Mouse (Mus musculus): ENCODE measurements around the gene Zfp866. TPM values are rescaled to one million over a fixed set of nuclear protein-coding genes. Genes with fewer than 3 reads are reported as not detected.

Zfp866 gene
- polyA plus RNA-seq, 1 experiment from 2014 or later: 38.2 TPM

GRCm38 (mm10) chr8:69794096-69794495 lies 3.1 kb upstream of the Zfp866 start:
- H3K9ac ChIP-seq: peak overlapping the region; percentile 4; the same call in 1 of the 2 replicates
- no peak for ATAC-seq (ENCODE audit: low FRiP score, low read depth)
- WGBS: 93% methylated on average over 3 of the region's 3 CpGs

GRCm38 (mm10) chr8:69793666-69794065 lies 2.7 kb upstream of the Zfp866 start:
- Histone ChIP-seq H3K27ac (no peak overlapping the region), H3K9me3 (no peaks in the 10 kb centered on the region), H3K36me3 (peaks cover 59% of the 10 kb centered on the region), H3K4me2 (replicated peaks) (no peak overlapping the region), H3K4me3 (no peak overlapping the region), H3K27me3 (no peaks in the 10 kb centered on the region), H3K9ac (no peak overlapping the region; the same call in 1 of the 2 replicates), H3K4me1 (peaks cover 25% of the 10 kb centered on the region)
- no peak for ATAC-seq (ENCODE audit: low FRiP score, low read depth)
- 93% methylated on average over 4 of the region's 4 CpGs for WGBS

More at GRCm38 (mm10) chr8:69794096-69794495, 3.1 kb upstream of the Zfp866 start:
- H3K27ac ChIP-seq: no peak overlapping the region
- no peaks in the 10 kb centered on the region for H3K9me3 ChIP-seq
- H3K27me3 ChIP-seq: no peaks in the 10 kb centered on the region
- H3K4me2 ChIP-seq (replicated peaks): no peak overlapping the region
- H3K36me3 ChIP-seq: peaks cover 63% of the 10 kb centered on the region
- H3K4me1 ChIP-seq: peaks cover 25% of the 10 kb centered on the region
- H3K4me3 ChIP-seq: no peak overlapping the region

GRCm38 (mm10) chr8:69791415-69792068 lies 564 bp upstream of the Zfp866 start:
- Histone ChIP-seq H3K36me3 (peaks cover 38% of the 10 kb centered on the region), H3K9ac (peak overlapping the region; percentile 98), H3K27me3 (no peaks in the 10 kb centered on the region), H3K4me1 (peaks cover 25% of the 10 kb centered on the region), H3K27ac (peak overlapping the region; percentile 92), H3K4me3 (peak overlapping the region; percentile 100), H3K9me3 (no peaks in the 10 kb centered on the region), H3K4me2 (replicated peaks) (peak overlapping the region; percentile 82)
- peak; percentile 77 for ATAC-seq (ENCODE audit: low FRiP score, low read depth)
- WGBS: under 1% methylated on average over 48 of the region's 48 CpGs

GRCm38 (mm10) chr8:69790364-69790763 lies 614 bp downstream of the Zfp866 start:
- H3K36me3 ChIP-seq: peaks cover 26% of the 10 kb centered on the region
- H3K27me3 ChIP-seq: no peaks in the 10 kb centered on the region
- H3K9me3 ChIP-seq: no peaks in the 10 kb centered on the region
- H3K4me1 ChIP-seq: peaks cover 25% of the 10 kb centered on the region
- H3K4me2 ChIP-seq (replicated peaks): peak overlapping the region; percentile 82
- ATAC-seq (ENCODE audit: low FRiP score, low read depth): peak; percentile 29; the same call in 1 of the 2 replicates
- WGBS: 31% methylated on average over 11 of the region's 11 CpGs
- peak overlapping the region; percentile 92; the same call in 1 of the 2 replicates for H3K27ac ChIP-seq
- H3K9ac ChIP-seq: peak overlapping the region; percentile 98
- H3K4me3 ChIP-seq: peak overlapping the region; percentile 100

- 71% methylated on average over 5 of the region's 5 CpGs for WGBS
- Histone ChIP-seq H3K9me3 (no peaks in the 10 kb centered on the region), H3K36me3 (peaks cover 20% of the 10 kb centered on the region), H3K4me1 (peaks cover 25% of the 10 kb centered on the region), H3K4me3 (peak overlapping the region; percentile 100), H3K27me3 (no peaks in the 10 kb centered on the region), H3K27ac (no peak overlapping the region), H3K4me2 (replicated peaks) (peak overlapping the region; percentile 82), H3K9ac (no peak overlapping the region)
- ATAC-seq (ENCODE audit: low FRiP score, low read depth): no peak
Measured at GRCm38 (mm10) chr8:69789731-69790130, 1.2 kb downstream of the Zfp866 start.

GRCm38 (mm10) chr8:69789105-69789504 lies 1.9 kb downstream of the Zfp866 start:
- Histone ChIP-seq H3K4me1 (peaks cover 25% of the 10 kb centered on the region), H3K9me3 (no peaks in the 10 kb centered on the region), H3K4me2 (replicated peaks) (no peak overlapping the region), H3K36me3 (peaks cover 13% of the 10 kb centered on the region), H3K9ac (no peak overlapping the region), H3K27me3 (no peaks in the 10 kb centered on the region), H3K4me3 (no peak overlapping the region), H3K27ac (no peak overlapping the region)
- ATAC-seq (ENCODE audit: low FRiP score, low read depth): no peak
- WGBS: 92% methylated on average over 5 of the region's 5 CpGs

- Histone ChIP-seq H3K9ac (no peak overlapping the region), H3K27me3 (no peaks in the 10 kb centered on the region), H3K4me2 (replicated peaks) (no peak overlapping the region), H3K4me3 (no peak overlapping the region), H3K36me3 (no peaks in the 10 kb centered on the region; the same call in 1 of the 2 replicates), H3K27ac (no peak overlapping the region), H3K4me1 (peaks cover 20% of the 10 kb centered on the region), H3K9me3 (no peaks in the 10 kb centered on the region)
- WGBS: 69% methylated on average over 10 of the region's 12 CpGs
- no peak for ATAC-seq (ENCODE audit: low FRiP score, low read depth)
Measured at GRCm38 (mm10) chr8:69777111-69777510, 13.9 kb downstream of the Zfp866 start.

- no peak overlapping the region for H3K9ac ChIP-seq
- peaks cover 27% of the 10 kb centered on the region for H3K4me1 ChIP-seq
- H3K27ac ChIP-seq: no peak overlapping the region; the same call in 1 of the 2 replicates
- 48% methylated on average over 2 of the region's 2 CpGs for WGBS
- no peaks in the 10 kb centered on the region for H3K9me3 ChIP-seq
- H3K27me3 ChIP-seq: no peaks in the 10 kb centered on the region
- H3K4me2 ChIP-seq (replicated peaks): peak overlapping the region; percentile 75
- H3K4me3 ChIP-seq: peak overlapping the region; percentile 75
- peaks cover 4% of the 10 kb centered on the region; the same call in 1 of the 2 replicates for H3K36me3 ChIP-seq
- peak; percentile 11; the same call in 1 of the 2 replicates for ATAC-seq (ENCODE audit: low FRiP score, low read depth)
Measured at GRCm38 (mm10) chr8:69775149-69775534, 15.8 kb downstream of the Zfp866 start.

- peak; percentile 99 for ATAC-seq (ENCODE audit: low FRiP score, low read depth)
- Histone ChIP-seq H3K9me3 (no peaks in the 10 kb centered on the region), H3K36me3 (peaks cover 4% of the 10 kb centered on the region; the same call in 1 of the 2 replicates), H3K27ac (peak within 1 kb of the TSS; percentile 99), H3K27me3 (no peaks in the 10 kb centered on the region), H3K4me3 (peak within 1 kb of the TSS; percentile 75), H3K4me1 (peaks cover 32% of the 10 kb centered on the region), H3K9ac (peak within 1 kb of the TSS; percentile 92), H3K4me2 (replicated peaks) (peak within 1 kb of the TSS; percentile 75)
- WGBS: 0% methylated on average over 41 of the region's 41 CpGs
Measured at GRCm38 (mm10) chr8:69774503-69775148, 16.4 kb downstream of the Zfp866 start, which contains the start of gene Gm20422. Gene Gm20422 (minus strand): TSS chr8:69774886.

- Histone ChIP-seq H3K36me3 (peaks cover 27% of the 10 kb centered on the region), H3K9ac (peak overlapping the region; percentile 1; the same call in 1 of the 2 replicates), H3K9me3 (no peaks in the 10 kb centered on the region), H3K27ac (no peak overlapping the region), H3K27me3 (no peaks in the 10 kb centered on the region), H3K4me1 (peaks cover 32% of the 10 kb centered on the region), H3K4me2 (replicated peaks) (peak overlapping the region; percentile 28; the same call in 1 of the 2 replicates), H3K4me3 (no peak overlapping the region)
- ATAC-seq (ENCODE audit: low FRiP score, low read depth): no peak
- WGBS: 80% methylated on average over 2 of the region's 2 CpGs
Measured at GRCm38 (mm10) chr8:69772106-69772505, 18.9 kb downstream of the Zfp866 start.

- H3K27me3 ChIP-seq: no peaks in the 10 kb centered on the region
- 76% methylated on average over 9 of the region's 9 CpGs for WGBS
- peaks cover 32% of the 10 kb centered on the region for H3K4me1 ChIP-seq
- H3K27ac ChIP-seq: no peak overlapping the region; the same call in 1 of the 2 replicates
- peaks cover 36% of the 10 kb centered on the region for H3K36me3 ChIP-seq
- no peak for ATAC-seq (ENCODE audit: low FRiP score, low read depth)
- no peak overlapping the region for H3K4me2 ChIP-seq (replicated peaks)
- H3K4me3 ChIP-seq: no peak overlapping the region
- H3K9ac ChIP-seq: no peak overlapping the region
- peaks cover 5% of the 10 kb centered on the region for H3K9me3 ChIP-seq
Measured at GRCm38 (mm10) chr8:69771221-69771620, 19.8 kb downstream of the Zfp866 start.

GRCm38 (mm10) chr8:69761814-69762445 lies 29.0 kb downstream of the Zfp866 start:
- H3K36me3 ChIP-seq: peaks cover 80% of the 10 kb centered on the region
- no peaks in the 10 kb centered on the region for H3K4me1 ChIP-seq
- H3K9me3 ChIP-seq: peaks cover 9% of the 10 kb centered on the region
- H3K27ac ChIP-seq: no peak overlapping the region
- no peak overlapping the region for H3K4me2 ChIP-seq (replicated peaks)
- H3K9ac ChIP-seq: no peak overlapping the region
- H3K4me3 ChIP-seq: no peak overlapping the region
- H3K27me3 ChIP-seq: no peaks in the 10 kb centered on the region
- ATAC-seq (ENCODE audit: low FRiP score, low read depth): no peak
- 96% methylated on average over 4 of the region's 4 CpGs for WGBS
